ENCODE assay signal across 10 mouse cellular contexts in the genomic region with DNA sequence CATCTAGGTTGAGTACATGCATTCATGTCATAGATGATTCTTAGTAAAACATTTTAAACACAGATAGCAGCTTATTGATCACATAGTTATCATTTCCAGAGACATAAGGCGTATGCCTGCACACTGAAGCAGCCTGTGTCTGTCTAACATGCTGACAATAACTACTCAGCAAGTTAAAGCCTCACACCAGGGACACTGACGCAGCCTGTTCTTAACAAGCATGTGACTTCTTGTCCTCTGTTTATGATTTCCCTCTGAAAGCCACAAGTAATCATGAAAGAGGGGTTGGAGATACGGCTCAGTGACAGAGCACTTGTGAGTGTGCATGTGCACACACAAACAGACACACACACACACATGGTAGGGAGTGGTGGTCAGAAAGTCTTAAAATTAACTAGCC.
DNase-seq lines count a peak whose midpoint lies in the region; ATAC-seq and TF ChIP-seq lines count a peak whose summit lies in the region.
"Had no signal": no experiment of that assay in that cellular context is flagged by ENCODE, and none has a peak within 500 bp of the region (broad histone marks: within the 10 kb centered on the region; RNA-seq: fewer than 3 reads in every experiment).

No protein-coding gene starts in this region.

- H3K27me3 ChIP-seq in kidney, embryonic 16.5 days (ENCODE audit: insufficient read depth, low read length) = no peaks in the 10 kb centered on the region
- H3K27me3 ChIP-seq in kidney, adult 2 months (replicated peaks; ENCODE audit: control insufficient read depth, insufficient read depth, low read length) = no peaks in the 10 kb centered on the region
- H3K27me3 ChIP-seq in hindbrain, postnatal 0 days (ENCODE audit: insufficient read depth, low read length) = no peaks in the 10 kb centered on the region

- no peaks in the 10 kb centered on the region for H3K36me3 ChIP-seq in kidney, embryonic 16.5 days (ENCODE audit: insufficient read depth, low read length)
- H3K36me3 ChIP-seq in kidney, adult 2 months (ENCODE audit: control insufficient read depth, insufficient read depth, low read length) = no peaks in the 10 kb centered on the region
- no peaks in the 10 kb centered on the region for H3K36me3 ChIP-seq in hindbrain, postnatal 0 days (ENCODE audit: insufficient read depth, low read length)

- 64% methylated on average over 3 of the region's 3 CpGs for WGBS in kidney, embryonic 16.5 days
- 79% methylated on average over 3 of the region's 3 CpGs for WGBS in kidney, adult 2 months
- 49% methylated on average over 3 of the region's 3 CpGs for WGBS in hindbrain, postnatal 0 days

- H3K9me3 ChIP-seq in kidney, embryonic 16.5 days (ENCODE audit: low read length) = no peaks in the 10 kb centered on the region
- no peaks in the 10 kb centered on the region for H3K9me3 ChIP-seq in hindbrain, postnatal 0 days (ENCODE audit: low read length)

- no peak overlapping the region for H3K9ac ChIP-seq in kidney, embryonic 16.5 days (replicated peaks; ENCODE audit: low read length)
- H3K9ac ChIP-seq in hindbrain, postnatal 0 days (replicated peaks; ENCODE audit: low read length) = no peak overlapping the region

- no peak for TF ChIP-seq POLR2A in kidney, adult 2 months (IDR thresholded peaks at IDR 0.05; ENCODE audit: low read depth, low read length)
- no peak for TF ChIP-seq POLR2A in brain, embryonic 14.5 days (IDR thresholded peaks at IDR 0.05; ENCODE audit: borderline replicate concordance, extremely low read depth, insufficient read depth, insufficient read length, poor library complexity, severe bottlenecking)

- intact Hi-C loops in heart, postnatal 14 days (cut with DNase I) = loop anchor here (5.0 kb wide), 1 partner anchor 34 kb away; no protein-coding TSS in a partner anchor

- peaks cover 53% of the 10 kb centered on the region for H3K4me1 ChIP-seq in kidney, embryonic 16.5 days (ENCODE audit: insufficient read depth, low read length)
- H3K4me1 ChIP-seq in kidney, adult 2 months (ENCODE audit: control insufficient read depth, insufficient read depth, low read length) = peaks cover 6% of the 10 kb centered on the region
- H3K4me1 ChIP-seq in hindbrain, postnatal 0 days (ENCODE audit: insufficient read depth, low read length) = peaks cover 13% of the 10 kb centered on the region

- peak overlapping the region; percentile 78 for H3K27ac ChIP-seq in kidney, embryonic 16.5 days (ENCODE audit: low read length)
- no peak overlapping the region for H3K27ac ChIP-seq in kidney, adult 2 months (ENCODE audit: insufficient read depth, low read depth, low read length)
- H3K27ac ChIP-seq in hindbrain, postnatal 0 days = 0 out of 2 replicates have a peak overlapping the region, but pooled peaks have one; percentile 1

- no peak for ATAC-seq in kidney, embryonic 16.5 days (ENCODE audit: low FRiP score, low TSS enrichment)
- no peak for ATAC-seq in hindbrain, postnatal 0 days

- H3K4me3 ChIP-seq in kidney, embryonic 16.5 days (ENCODE audit: low read length) = no peak overlapping the region
- no peak overlapping the region for H3K4me3 ChIP-seq in kidney, adult 2 months (ENCODE audit: insufficient read depth, low read depth, low read length)
- no peak overlapping the region for H3K4me3 ChIP-seq in hindbrain, postnatal 0 days (ENCODE audit: low read length)

- peak; percentile 58 for DNase-seq in heart, adult 11 months
- no peak for DNase-seq in heart, postnatal 14 days
- no peak for DNase-seq in kidney, adult 2 months
- DNase-seq in brain, embryonic 14.5 days (ENCODE audit: low read depth) = peak; percentile 13
- DNase-seq in hindbrain, postnatal 0 days (ENCODE audit: low spot score) = no peak
- no peak for DNase-seq in Muller cell, postnatal 12 days (ENCODE audit: inconsistent ontology term)
- no peak for DNase-seq in adrenal gland, postnatal 4 days (ENCODE audit: low spot score in 2 of 2)
- DNase-seq: adrenal gland, adult 8-10 months; lung, adult 2 months had no signal

- H3K4me2 ChIP-seq in kidney, embryonic 16.5 days (replicated peaks; ENCODE audit: low read depth, low read length) = no peak overlapping the region
- no peak overlapping the region for H3K4me2 ChIP-seq in hindbrain, postnatal 0 days (ENCODE audit: low read depth, low read length)

- no peak for TF ChIP-seq CTCF in kidney, adult 2 months (conservative IDR thresholded peaks at IDR 0.05; ENCODE audit: insufficient read depth, insufficient read length, low read depth, low read length)
- TF ChIP-seq CTCF in brain, embryonic 14.5 days (IDR thresholded peaks at IDR 0.05; ENCODE audit: borderline replicate concordance, extremely low read depth, insufficient read depth, insufficient read length) = no peak
- TF ChIP-seq CTCF in hindbrain, postnatal 0 days (IDR thresholded peaks at IDR 0.05; ENCODE audit: low read depth) = no peak

Comparison
In these comparisons a context has a peak if more than half of its experiments do, and no peak if none do; other contexts are left out.
1. DNase-seq: peak in heart, adult 11 months (single experiment) and brain, embryonic 14.5 days (single experiment); none in heart, postnatal 14 days (0 of 2), kidney, adult 2 months (single experiment), hindbrain, postnatal 0 days (single experiment), Muller cell, postnatal 12 days (single experiment) and adrenal gland, postnatal 4 days (0 of 2).